Mouse (Mus musculus): ENCODE results near the gene Mis12.

DNA sequence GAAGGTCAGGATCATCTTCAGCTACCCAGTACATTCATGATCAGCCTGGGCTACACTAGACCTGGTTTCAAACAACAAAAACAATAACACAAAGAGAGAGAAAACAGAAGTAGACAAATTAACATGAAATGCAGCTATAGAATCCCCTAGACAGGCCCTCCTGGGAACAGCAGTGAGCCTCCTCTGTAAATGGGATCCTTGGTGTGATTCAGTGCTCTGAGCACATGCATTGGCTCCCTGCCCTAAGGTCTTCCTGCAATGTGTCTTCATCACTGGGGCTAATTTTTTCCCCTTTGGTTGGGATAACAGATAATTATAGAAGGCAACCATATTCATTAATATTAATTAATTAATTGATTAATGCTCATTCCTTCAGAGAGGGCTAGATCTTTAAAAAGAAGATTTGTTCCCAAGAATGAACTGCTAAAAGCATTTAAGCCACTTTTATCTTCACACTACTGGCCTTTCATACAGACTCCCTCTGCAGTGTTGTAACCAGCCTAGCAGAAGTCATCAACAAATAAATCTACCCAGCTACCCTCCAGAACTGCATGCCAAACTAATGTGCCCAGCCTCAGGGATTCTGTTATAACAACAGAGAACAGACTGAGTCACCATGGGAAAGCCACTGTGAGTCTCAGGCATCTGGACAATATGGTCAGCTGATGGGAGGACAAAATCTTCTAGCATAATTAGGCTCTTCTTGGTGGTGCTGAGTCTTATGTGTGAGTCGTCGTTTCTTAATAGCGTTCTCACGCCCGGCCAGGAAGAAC, 20.3 kb downstream of the Mis12 start:
- TF ChIP-seq CTCF (IDR thresholded peaks at IDR 0.05; ENCODE audit: borderline replicate concordance, insufficient read depth, low read depth, low read length) (no peak), POLR2A (IDR thresholded peaks at IDR 0.05; ENCODE audit: borderline replicate concordance, insufficient read depth, low read length) (no peak)

Measured in cerebellum, adult 2 months (tissue).